Mouse (Mus musculus): ENCODE data around the gene Gm20388.

DNA sequence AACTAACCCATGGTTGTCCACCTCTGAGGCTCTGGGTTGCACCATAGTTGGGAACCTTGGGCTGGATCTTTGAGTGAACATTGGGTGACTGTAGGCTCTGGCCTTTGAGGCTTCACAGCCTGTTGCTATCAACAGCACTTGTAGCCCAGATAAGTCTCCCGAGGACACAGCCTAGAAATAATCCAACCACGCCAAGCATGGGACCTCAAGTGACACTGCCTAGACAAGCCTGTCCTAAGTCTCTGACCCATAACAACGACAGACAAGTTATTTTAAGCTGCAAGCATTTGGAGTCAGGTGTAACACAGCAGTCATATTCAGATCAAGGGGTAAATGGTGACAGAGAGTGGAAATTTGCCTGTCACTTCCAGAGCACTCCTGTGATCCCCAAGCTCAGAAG, 3304.8 kb downstream of the Gm20388 start:
- TF ChIP-seq EP300 (optimal IDR thresholded peaks at IDR 0.05) (no peak), CTCF (IDR thresholded peaks at IDR 0.05; ENCODE audit: low read depth) (no peak)
